Mouse (Mus musculus) liver, adult 2 months (tissue): Measurements from ENCODE around the gene St5.

Source experiments
- CTCF ChIP-seq: fragments of 200-500 bp; IDR thresholded peaks from 2 replicates; pipeline ENCODE4 v1.5.1; 2011; ENCODE audit warnings: low read depth, low read length, control low read depth
- POLR2A ChIP-seq: fragments of 200-500 bp; IDR thresholded peaks from 2 replicates; pipeline ENCODE4 v1.6.1; 2011; ENCODE audit warnings: low read length, control low read depth; ENCODE audit not compliant: insufficient read depth; ENCODE audit errors: extremely low read depth

DNA sequence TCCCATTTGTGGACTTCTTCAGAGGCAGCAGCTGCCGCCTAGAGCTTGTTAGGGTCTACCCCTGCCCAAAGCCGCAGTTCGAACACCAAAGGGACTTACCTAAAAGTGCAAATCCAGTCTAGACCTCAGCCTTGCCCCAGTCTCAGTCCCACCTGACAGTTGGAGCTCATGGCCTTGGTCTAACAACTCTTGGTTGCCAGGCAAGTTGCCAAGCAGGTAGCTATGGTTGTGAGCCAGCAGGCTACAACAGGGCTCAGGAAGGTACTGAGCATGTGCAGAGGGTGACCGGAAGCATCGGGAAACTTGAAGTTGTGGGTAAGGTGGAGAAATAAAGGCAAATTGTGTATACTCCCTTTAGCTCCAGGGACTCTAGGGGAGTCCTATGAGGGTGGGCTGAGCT, 20.3 kb upstream of the St5 start, which contains the start of gene BC051019:
- TF ChIP-seq CTCF = no peak
- no peak for TF ChIP-seq POLR2A
